Mouse (Mus musculus) bone marrow macrophage, adult 2 months (primary cell): ENCODE results near the gene Atp6v0e. TPM values are rescaled to one million over a fixed set of nuclear protein-coding genes. Genes with fewer than 3 reads are reported as not detected.
A peak's percentile ranks its signal among the peaks of the same experiment; 100 is the strongest.

Experiments used
- H3K27ac ChIP-seq: 2 replicates; pipeline ENCODE4 v1.5.1; 2012; ENCODE audit warnings: low read depth, low read length; ENCODE audit not compliant: insufficient read depth
- H3K4me1 ChIP-seq: 2 replicates; pipeline ENCODE4 v1.6.1; 2012; ENCODE audit warnings: low read length; ENCODE audit not compliant: control insufficient read depth, insufficient read depth
- H3K4me3 ChIP-seq: 2 replicates; pipeline ENCODE4 v1.5.1; 2012; ENCODE audit warnings: mild to moderate bottlenecking, low read length, moderate library complexity; ENCODE audit not compliant: insufficient read depth
- CTCF ChIP-seq: IDR thresholded peaks from 2 replicates; pipeline ENCODE4 v1.5.1; 2012; ENCODE audit warnings: low read depth, mild to moderate bottlenecking, low read length, moderate library complexity
- POLR2A ChIP-seq: IDR thresholded peaks from 2 replicates; pipeline ENCODE4 v1.6.1; 2012; ENCODE audit warnings: mild to moderate bottlenecking, low read depth, low read length, borderline replicate concordance
- polyA plus RNA-seq: library from polyadenylated mRNA; stranded (reverse); fragments of >200 nt; gene quantifications from 2 replicates; pipeline ENCODE4 v1.2.4, GENCODE M21; 2012; ENCODE audit not compliant: missing spikeins, insufficient read depth, insufficient read length

Atp6v0e gene
- polyA plus RNA-seq, 1 experiment: 298 TPM

GRCm38 (mm10) chr17:26676616-26677376, 13.8 kb downstream of the Atp6v0e start:
- H3K4me1 ChIP-seq: peaks cover 16% of the 10 kb centered on the region
- peak overlapping the region; percentile 92 for H3K27ac ChIP-seq
- TF ChIP-seq CTCF (no peak), POLR2A (no peak)
- peak overlapping the region; percentile 95 for H3K4me3 ChIP-seq

DNA sequence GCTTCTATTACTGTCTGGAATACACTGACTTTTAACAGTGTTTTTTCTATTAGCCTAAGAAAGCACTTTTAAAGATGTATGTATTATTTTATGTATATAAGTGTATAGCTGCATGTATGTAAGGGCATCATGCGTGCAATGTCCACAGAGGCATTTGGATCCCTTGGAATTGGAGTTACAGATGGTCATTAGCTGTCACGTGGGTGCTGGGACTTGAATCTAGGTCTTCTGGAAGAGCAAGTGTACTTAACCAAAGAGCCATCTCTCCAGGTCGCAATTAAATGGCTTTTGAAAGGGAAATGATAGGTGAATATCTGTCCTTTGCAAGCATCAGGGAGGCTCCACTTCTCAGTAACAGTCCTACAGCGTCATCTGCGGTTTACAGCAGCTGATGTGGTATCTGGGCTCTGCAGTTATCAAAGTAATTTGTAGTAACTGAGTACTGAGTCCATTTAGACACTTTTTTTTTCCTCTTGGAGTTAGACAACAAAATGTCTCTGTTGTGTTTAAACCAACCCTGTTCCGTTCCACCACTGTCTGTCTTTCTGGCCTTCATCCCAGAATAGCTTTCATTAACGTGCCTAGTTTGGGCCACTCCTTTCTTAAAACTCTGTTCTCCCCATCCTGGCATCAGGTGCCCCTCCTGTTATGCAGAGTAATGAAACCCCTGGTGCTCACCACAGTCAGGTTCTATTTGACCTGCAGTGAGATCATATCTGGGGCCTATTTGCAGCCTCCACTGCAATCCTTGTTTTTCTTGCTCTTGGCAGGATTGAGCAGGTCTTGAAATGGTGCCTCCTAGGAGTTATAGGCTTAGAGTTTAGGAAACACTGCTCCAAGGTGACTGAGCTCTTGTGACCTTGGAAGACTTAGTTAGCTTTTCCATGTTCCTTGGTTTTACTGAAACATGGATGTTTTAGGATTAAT, 14.9 kb downstream of the Atp6v0e start:
- no peak for TF ChIP-seq CTCF
- TF ChIP-seq POLR2A: no peak
- peak overlapping the region; percentile 95 for H3K4me3 ChIP-seq
- H3K27ac ChIP-seq: 0 out of 2 replicates have a peak overlapping the region, but pooled peaks have one; percentile 92
- H3K4me1 ChIP-seq: peaks cover 16% of the 10 kb centered on the region

DNA sequence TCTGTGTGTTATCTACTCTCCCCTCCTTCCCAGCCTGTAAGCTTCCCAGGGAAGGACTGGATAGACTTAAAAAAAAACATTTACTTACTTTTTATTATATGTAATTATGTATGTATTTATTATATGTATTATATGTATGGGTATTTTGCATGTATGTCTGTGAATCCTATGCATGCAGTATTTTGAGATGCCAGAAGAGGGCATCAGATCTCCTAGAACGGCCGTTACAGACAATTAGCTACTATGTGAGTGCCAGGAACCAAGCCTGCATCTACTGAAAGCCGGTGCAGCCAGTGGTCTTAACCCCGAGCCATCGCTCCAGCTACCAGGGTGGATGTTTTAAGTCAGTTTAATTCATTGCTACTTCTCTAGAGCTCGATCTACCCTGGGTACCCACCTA, 18.2 kb downstream of the Atp6v0e start:
- H3K4me1 ChIP-seq: peaks cover 14% of the 10 kb centered on the region
- H3K4me3 ChIP-seq: no peak overlapping the region
- no peak for TF ChIP-seq CTCF
- TF ChIP-seq POLR2A: no peak
- H3K27ac ChIP-seq: no peak overlapping the region

DNA sequence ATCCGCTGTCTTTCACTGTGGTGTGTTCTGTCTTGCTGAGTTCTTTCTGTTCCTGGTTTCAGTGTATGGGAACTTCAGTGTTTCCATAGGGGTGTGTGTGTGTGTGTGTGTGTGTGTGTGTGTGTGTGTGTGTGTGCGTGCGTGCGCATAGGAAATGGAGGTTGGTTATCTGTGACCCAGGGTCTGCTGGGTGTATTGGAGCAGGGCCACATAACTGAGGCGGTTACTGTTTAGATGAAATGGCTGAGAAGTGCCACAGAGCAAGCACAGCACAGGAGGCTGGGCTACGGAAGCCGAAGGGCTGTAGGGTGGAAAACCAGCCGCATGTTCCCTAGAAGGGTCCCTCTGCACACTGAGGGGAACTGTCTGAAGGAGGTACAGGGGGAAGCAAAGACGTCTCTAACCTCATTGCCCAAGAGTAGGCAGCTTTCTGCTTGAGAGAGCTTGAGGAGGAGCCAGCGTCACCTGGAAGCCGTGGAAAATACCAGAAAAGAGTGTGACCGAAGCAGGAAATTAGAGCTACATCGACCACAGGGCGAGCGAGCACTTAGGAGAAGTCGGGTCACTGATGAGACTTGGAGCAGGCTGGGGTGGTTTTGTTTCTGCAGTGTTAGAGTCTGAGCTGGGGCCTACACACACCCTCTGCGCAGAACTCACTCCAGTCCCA, 23.4 kb downstream of the Atp6v0e start:
- peaks cover 22% of the 10 kb centered on the region for H3K4me1 ChIP-seq
- H3K27ac ChIP-seq: no peak overlapping the region
- H3K4me3 ChIP-seq: no peak overlapping the region
- TF ChIP-seq POLR2A: no peak
- no peak for TF ChIP-seq CTCF

DNA sequence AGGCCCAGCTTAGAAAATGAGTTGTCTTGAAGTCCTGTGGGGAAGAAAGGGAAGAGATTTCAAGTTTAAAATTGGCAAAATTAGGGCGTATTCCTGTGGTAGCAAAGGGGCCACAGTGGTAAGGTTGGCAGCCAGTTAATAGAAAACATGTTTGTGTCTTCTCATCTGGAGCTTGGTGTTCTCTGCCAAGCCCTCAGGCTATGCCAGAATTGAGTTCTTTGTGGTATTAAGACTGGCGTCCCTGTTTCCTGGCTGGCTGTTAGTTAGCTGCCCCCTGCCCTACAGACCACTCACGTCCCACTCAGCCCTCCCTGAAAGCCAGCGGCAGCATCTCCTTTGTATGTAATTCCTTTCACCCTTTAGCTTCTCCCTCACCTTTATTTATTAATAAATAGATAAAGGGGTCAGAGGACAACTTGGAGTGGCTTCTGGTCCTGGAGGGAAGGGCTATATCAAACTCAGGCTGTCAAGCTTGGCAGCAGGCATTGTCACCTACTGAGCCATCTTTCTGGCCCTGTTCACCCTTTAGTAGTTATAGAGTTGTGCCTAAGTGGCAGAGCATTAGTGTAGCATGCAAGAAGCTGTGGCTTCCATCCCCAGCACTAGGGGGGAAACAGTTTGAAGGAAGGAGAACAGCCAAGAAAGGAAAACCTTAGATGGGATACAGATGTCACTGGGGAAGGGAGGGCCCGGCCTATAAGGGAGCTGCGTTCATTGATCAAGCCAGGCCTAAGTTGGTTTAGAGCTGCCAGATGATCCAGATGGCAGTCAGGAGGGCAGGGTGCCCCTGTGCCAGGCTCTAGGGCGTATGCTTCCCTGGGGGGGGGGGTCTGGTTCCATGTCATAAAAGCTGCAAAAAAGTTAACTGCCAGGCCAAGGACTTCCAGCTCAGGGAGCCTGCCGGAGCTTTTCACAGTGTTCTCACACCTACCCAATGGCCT, 26.0 kb downstream of the Atp6v0e start:
- Histone ChIP-seq H3K4me1 (peaks cover 22% of the 10 kb centered on the region), H3K4me3 (no peak overlapping the region), H3K27ac (no peak overlapping the region)
- TF ChIP-seq POLR2A (no peak), CTCF (no peak)

- TF ChIP-seq POLR2A (no peak), CTCF (no peak)
- Histone ChIP-seq H3K4me1 (peaks cover 22% of the 10 kb centered on the region), H3K4me3 (no peak overlapping the region)
These were observed 26.8 kb downstream of the Atp6v0e start for GRCm38 (mm10) chr17:26689810-26690209.

GRCm38 (mm10) chr17:26690236-26690635, 27.2 kb downstream of the Atp6v0e start:
- Histone ChIP-seq H3K27ac (no peak overlapping the region), H3K4me1 (peaks cover 22% of the 10 kb centered on the region), H3K4me3 (no peak overlapping the region)
- TF ChIP-seq POLR2A: no peak
- no peak for TF ChIP-seq CTCF

More at GRCm38 (mm10) chr17:26689810-26690209, 26.8 kb downstream of the Atp6v0e start:
- no peak overlapping the region for H3K27ac ChIP-seq

- Histone ChIP-seq H3K4me1 (peaks cover 22% of the 10 kb centered on the region), H3K4me3 (no peak overlapping the region), H3K27ac (no peak overlapping the region)
- no peak for TF ChIP-seq POLR2A
- TF ChIP-seq CTCF: no peak
These were observed 28.1 kb downstream of the Atp6v0e start for GRCm38 (mm10) chr17:26691110-26691509.
